Mouse (Mus musculus): ENCODE results near the gene Ctss.

Ctss gene

GRCm38 (mm10) chr3:95587754-95588603 is 61.4 kb downstream of the Ctss start:
- H3K9me3 ChIP-seq (ENCODE audit: low read length), result no peaks in the 10 kb centered on the region
- peaks cover 34% of the 10 kb centered on the region for H3K36me3 ChIP-seq (ENCODE audit: insufficient read depth, low read length)
- no peaks in the 10 kb centered on the region for H3K27me3 ChIP-seq (ENCODE audit: insufficient read depth, low read length)
- H3K4me3 ChIP-seq (replicated peaks; ENCODE audit: low read length), result peak overlapping the region; percentile 86
- H3K4me1 ChIP-seq (replicated peaks; ENCODE audit: low read depth, low read length), result peaks cover 16% of the 10 kb centered on the region
- no peak for TF ChIP-seq NANOG (IDR thresholded peaks at IDR 0.05; ENCODE audit: borderline replicate concordance, low read length)
- no peak for TF ChIP-seq POU5F1 (IDR thresholded peaks at IDR 0.05; ENCODE audit: borderline replicate concordance, low read length)
- no peak for TF ChIP-seq CTCF (conservative IDR thresholded peaks at IDR 0.05; ENCODE audit: low read length)

- Histone ChIP-seq H3K27me3 (ENCODE audit: insufficient read depth, low read length) (no peaks in the 10 kb centered on the region), H3K9me3 (ENCODE audit: low read length) (no peaks in the 10 kb centered on the region), H3K4me1 (replicated peaks; ENCODE audit: low read depth, low read length) (peaks cover 16% of the 10 kb centered on the region), H3K4me3 (replicated peaks; ENCODE audit: low read length) (peak within 1 kb of the TSS; percentile 86), H3K36me3 (ENCODE audit: insufficient read depth, low read length) (peaks cover 37% of the 10 kb centered on the region)
- TF ChIP-seq POU5F1 (IDR thresholded peaks at IDR 0.05; ENCODE audit: borderline replicate concordance, low read length) (no peak), CTCF (conservative IDR thresholded peaks at IDR 0.05; ENCODE audit: low read length) (no peak), NANOG (IDR thresholded peaks at IDR 0.05; ENCODE audit: borderline replicate concordance, low read length) (no peak)
Observed at GRCm38 (mm10) chr3:95588604-95589086, 62.1 kb downstream of the Ctss start, which contains the start of gene Golph3l. Gene Golph3l, plus strand, starts transcription at chr3:95588934.

DNA sequence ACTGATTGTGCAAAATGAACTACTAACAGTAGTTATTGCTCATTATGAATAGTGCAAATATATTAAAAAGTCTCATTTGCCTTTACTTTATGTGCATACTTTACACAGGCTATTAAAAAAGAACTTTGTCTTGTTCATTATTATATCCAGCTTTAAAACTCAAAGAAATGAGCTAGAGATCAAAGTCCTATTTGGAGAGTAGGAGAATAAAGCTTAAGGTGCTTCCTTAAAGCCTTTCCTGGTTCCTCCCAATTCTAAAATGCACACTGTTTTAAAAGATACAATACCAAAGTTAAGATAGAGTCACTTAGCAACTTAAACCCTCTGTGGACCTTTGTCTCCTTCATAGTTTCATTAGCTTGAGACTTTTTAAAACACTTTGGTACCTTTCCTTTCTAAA is 72.1 kb downstream of the Ctss start:
- Histone ChIP-seq H3K9me3 (ENCODE audit: low read length) (no peaks in the 10 kb centered on the region), H3K4me3 (replicated peaks; ENCODE audit: low read length) (no peak overlapping the region), H3K36me3 (ENCODE audit: insufficient read depth, low read length) (peaks cover 45% of the 10 kb centered on the region), H3K4me1 (replicated peaks; ENCODE audit: low read depth, low read length) (no peaks in the 10 kb centered on the region), H3K27me3 (ENCODE audit: insufficient read depth, low read length) (no peaks in the 10 kb centered on the region)
- TF ChIP-seq CTCF (conservative IDR thresholded peaks at IDR 0.05; ENCODE audit: low read length) (no peak), NANOG (IDR thresholded peaks at IDR 0.05; ENCODE audit: borderline replicate concordance, low read length) (no peak), POU5F1 (IDR thresholded peaks at IDR 0.05; ENCODE audit: borderline replicate concordance, low read length) (no peak)

- Histone ChIP-seq H3K4me1 (replicated peaks; ENCODE audit: low read depth, low read length) (no peaks in the 10 kb centered on the region), H3K36me3 (ENCODE audit: insufficient read depth, low read length) (peaks cover 39% of the 10 kb centered on the region; the same call in 1 of the 2 replicates), H3K4me3 (replicated peaks; ENCODE audit: low read length) (no peak overlapping the region), H3K9me3 (ENCODE audit: low read length) (no peaks in the 10 kb centered on the region), H3K27me3 (ENCODE audit: insufficient read depth, low read length) (no peaks in the 10 kb centered on the region)
- no peak for TF ChIP-seq CTCF (conservative IDR thresholded peaks at IDR 0.05; ENCODE audit: low read length)
- TF ChIP-seq POU5F1 (IDR thresholded peaks at IDR 0.05; ENCODE audit: borderline replicate concordance, low read length), result no peak
- no peak for TF ChIP-seq NANOG (IDR thresholded peaks at IDR 0.05; ENCODE audit: borderline replicate concordance, low read length)
Observed at GRCm38 (mm10) chr3:95601287-95601686, 74.7 kb downstream of the Ctss start.

Data from E14TG2a.4 (cell line).